Mouse (Mus musculus) bone marrow, adult 2 months (tissue): ENCODE data around the gene Spen.

Source experiments
- CTCF ChIP-seq: fragments of 200-500 bp; IDR thresholded peaks from 2 replicates; pipeline ENCODE4 v1.5.1; 2011; ENCODE audit warnings: low read length, control low read depth; ENCODE audit not compliant: control insufficient read depth, insufficient read depth
- POLR2A ChIP-seq: fragments of 200-500 bp; IDR thresholded peaks from 2 replicates; pipeline ENCODE4 v1.6.1; 2011; ENCODE audit warnings: low read depth, mild to moderate bottlenecking, control low read depth, low read length, borderline replicate concordance; ENCODE audit not compliant: control insufficient read depth

GRCm38 (mm10) chr4:141460481-141460880 is 77.9 kb downstream of the Spen start:
- TF ChIP-seq CTCF (no peak), POLR2A (no peak)
